Mouse (Mus musculus) ES-CJ7 (cell line): ENCODE results near the gene Lrrc3.

Source experiments
- DNase-seq: peaks from one replicate; pipeline ENCODE4 v3.0.0; 2011; ENCODE audit warnings: low read depth, low spot score

The Lrrc3 gene

DNA sequence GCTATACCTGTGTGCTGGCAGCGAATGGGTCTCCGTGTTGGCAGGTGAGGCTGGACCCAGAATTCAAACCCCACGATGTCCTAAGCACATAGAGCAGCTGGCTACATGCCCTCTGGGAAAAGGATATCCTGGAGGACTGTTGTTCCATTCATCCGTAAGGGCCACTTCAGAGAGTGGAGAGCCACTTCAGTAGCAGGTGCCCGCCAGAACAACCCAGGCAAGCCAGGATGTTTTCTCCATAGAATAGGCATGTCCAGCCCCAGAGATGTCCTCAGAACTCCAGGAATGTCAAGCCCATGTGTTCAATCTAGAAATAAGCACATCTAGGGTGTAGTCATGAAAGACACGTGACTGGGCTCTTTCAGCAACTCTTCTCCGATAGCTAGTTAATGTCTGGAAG lies 32.7 kb downstream of the Lrrc3 start:
- DNase-seq, result no peak

DNA sequence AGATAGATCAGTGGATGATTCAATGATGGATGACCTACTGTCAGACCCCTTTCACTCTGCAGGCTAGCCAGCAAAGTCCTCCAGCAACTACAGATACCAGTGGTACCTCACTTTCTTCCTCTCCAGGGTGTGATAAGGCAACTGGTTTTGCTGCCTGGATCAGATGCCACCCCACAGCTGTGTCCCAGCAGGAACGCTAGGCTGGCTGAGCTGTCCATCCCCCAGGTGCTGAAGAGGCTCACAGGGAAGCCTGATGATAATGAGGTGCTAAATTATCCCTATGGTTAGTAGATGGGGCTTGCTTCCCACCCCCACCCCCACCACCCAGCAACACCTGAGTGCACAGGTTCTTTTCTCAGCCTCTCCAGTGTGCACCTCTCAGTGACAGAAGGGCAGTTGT lies 34.8 kb downstream of the Lrrc3 start:
- no peak for DNase-seq

DNA sequence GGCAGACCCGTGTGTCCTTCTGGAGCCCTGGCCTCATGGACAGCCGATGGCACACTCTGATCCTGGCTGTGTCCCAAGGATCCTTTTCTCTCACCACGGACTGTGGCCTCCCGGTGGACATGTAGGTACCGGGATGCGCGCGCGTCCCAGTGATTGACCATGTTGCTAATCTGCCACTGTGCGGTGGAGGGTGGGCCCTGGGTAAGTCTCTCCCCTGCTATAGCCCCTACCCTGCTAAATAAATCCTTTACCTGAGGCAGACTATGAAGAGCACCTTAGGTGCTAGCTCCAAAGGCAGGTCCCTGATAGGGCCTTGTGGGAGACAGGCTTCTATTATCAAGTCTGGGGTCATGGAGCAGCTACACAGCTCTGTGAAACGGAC lies 37.6 kb downstream of the Lrrc3 start:
- DNase-seq, result no peak

DNA sequence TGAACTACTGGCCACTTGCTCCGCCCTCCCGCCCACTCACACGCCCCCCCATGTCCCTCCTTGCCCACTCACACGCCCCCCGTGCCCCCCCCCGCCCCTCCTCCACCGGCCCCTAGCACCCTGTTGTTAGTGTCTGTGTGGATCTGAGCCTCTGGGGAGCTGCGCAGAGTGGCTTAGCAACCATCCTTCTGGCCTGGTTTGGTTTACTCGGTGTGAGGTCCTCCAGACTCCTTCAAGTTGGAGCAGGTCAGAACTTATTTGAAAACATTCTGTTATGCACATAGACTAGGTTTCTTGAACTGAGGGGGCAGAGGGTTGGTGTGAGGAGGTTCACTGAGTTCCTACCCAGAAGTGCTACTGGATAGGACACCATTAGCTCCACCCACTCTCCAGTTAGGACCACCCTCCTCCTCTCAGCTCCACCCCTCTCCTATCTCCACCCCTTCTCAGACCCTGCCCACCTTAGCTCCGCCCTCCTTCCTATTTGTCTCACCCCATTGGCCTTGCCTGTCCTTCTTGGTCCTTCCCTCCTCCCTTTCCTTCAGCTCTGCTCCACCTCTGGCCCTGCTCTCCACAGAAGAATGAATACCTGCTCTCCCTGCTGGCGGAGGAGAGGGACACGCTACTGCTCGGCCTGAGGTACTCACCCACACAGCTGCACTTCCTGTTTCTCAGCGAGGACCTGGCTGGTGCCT lies 38.1 kb downstream of the Lrrc3 start:
- DNase-seq, result peak; percentile 55

DNA sequence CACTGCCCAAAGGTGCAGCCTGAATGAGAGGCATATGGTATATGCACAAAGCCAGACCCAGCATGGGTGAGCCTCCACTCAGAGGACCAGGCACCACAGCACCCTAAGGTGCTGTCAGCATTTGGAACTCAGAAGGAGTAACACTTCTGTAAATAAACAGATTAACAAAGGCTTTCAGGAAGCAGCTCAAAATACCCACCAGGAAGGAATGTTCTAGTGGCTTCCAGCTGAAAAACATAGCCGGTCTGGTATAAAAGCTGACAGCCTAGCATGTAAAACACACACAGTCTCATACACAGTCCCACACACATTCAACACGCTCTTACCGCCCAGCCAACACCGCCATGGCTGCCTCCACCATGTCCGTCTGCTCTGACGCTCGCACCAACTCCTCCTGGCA lies 40.7 kb downstream of the Lrrc3 start, which contains the start of gene Gm3285:
Gene Gm3285 (plus strand): TSS at position 301 of the 400 bp plus-strand sequence.
- DNase-seq, result no peak

DNA sequence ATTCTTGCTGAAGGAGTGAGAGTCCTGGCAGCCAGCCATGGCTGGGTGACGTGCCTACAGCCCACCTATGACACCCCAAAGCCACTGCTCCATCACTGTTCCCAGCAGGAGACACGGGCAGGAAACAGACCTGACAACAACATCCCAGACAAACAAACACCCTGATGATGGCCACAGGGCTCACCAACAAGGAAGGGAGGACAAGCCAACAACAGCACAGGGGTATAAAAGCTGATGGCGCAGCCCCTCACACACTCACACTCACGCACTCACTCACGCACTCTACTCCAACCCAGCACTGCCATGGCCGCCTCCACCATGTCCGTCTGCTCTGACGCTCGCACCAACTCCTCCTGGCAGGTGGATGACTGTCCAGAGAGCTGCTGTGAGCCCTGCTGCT lies 49.8 kb downstream of the Lrrc3 start, which contains the start of gene Gm10318:
Gene Gm10318 (plus strand): TSS at position 301 of the 400 bp plus-strand sequence.
- no peak for DNase-seq
